Mouse (Mus musculus): Measurements from ENCODE around the gene Chga. TPM values are rescaled to one million over a fixed set of nuclear protein-coding genes. Genes with fewer than 3 reads are reported as not detected.

Gene Chga
- polyA plus RNA-seq, 1 experiment from 2014 or later, result 0.88 TPM

- H3K4me3 ChIP-seq (ENCODE audit: low read depth, low read length), result no peak overlapping the region
- H3K36me3 ChIP-seq (ENCODE audit: control insufficient read depth, insufficient read depth, low read length), result no peaks in the 10 kb centered on the region
- H3K4me2 ChIP-seq, result no peak overlapping the region
- ATAC-seq (replicated peaks; ENCODE audit: low FRiP score) (no peak), DNase-seq (ENCODE audit: low spot score) (no peak)
- no peaks in the 10 kb centered on the region for H3K9me3 ChIP-seq (ENCODE audit: control insufficient read depth, low read length)
- H3K27me3 ChIP-seq (replicated peaks; ENCODE audit: control insufficient read depth, insufficient read depth, low read length), result no peaks in the 10 kb centered on the region
- 85% methylated on average over 8 of the region's 8 CpGs for WGBS
- no peak overlapping the region for H3K27ac ChIP-seq (ENCODE audit: low read depth, low read length)
- H3K4me1 ChIP-seq (replicated peaks; ENCODE audit: control insufficient read depth, insufficient read depth, low read length), result no peaks in the 10 kb centered on the region
- H3K9ac ChIP-seq (ENCODE audit: low read depth, low read length), result no peak overlapping the region
Measured at GRCm38 (mm10) chr12:102610927-102611326, 56.2 kb downstream of the Chga start.

DNA sequence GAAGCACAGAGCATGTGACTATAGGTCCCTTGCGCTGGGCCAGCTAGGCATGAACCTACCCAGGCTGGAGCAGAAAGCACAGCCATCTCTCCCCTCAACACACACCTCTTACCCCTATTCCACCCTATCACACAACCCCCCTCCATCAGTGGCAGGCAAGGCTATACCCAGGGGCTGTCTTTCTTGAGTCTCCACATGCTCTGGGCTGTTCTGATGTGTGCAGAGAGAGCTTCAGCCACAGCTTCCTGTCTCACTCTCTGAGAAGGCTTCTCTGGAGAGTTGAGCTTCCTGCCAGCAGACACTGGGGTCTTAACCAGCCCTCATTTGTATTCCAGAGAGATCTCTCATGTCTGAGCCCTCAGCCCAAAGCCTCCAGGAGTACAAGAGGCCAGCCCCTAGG lies 57.7 kb downstream of the Chga start:
- H3K9me3 ChIP-seq (ENCODE audit: control insufficient read depth, low read length), result no peaks in the 10 kb centered on the region
- H3K27ac ChIP-seq (ENCODE audit: low read depth, low read length), result no peak overlapping the region
- no peaks in the 10 kb centered on the region for H3K4me1 ChIP-seq (replicated peaks; ENCODE audit: control insufficient read depth, insufficient read depth, low read length)
- H3K4me2 ChIP-seq, result no peak overlapping the region
- H3K9ac ChIP-seq (ENCODE audit: low read depth, low read length), result no peak overlapping the region
- WGBS, result 90% methylated on average over 1 of the region's 1 CpGs
- H3K4me3 ChIP-seq (ENCODE audit: low read depth, low read length), result no peak overlapping the region
- no peaks in the 10 kb centered on the region for H3K36me3 ChIP-seq (ENCODE audit: control insufficient read depth, insufficient read depth, low read length)
- no peaks in the 10 kb centered on the region for H3K27me3 ChIP-seq (replicated peaks; ENCODE audit: control insufficient read depth, insufficient read depth, low read length)
- 0 out of 2 replicates have a peak, but pooled peaks have one; percentile 25 for ATAC-seq (replicated peaks; ENCODE audit: low FRiP score)
- DNase-seq (ENCODE audit: low spot score), result no peak

- Histone ChIP-seq H3K4me1 (replicated peaks; ENCODE audit: control insufficient read depth, insufficient read depth, low read length) (no peaks in the 10 kb centered on the region), H3K4me3 (ENCODE audit: low read depth, low read length) (no peak overlapping the region), H3K36me3 (ENCODE audit: control insufficient read depth, insufficient read depth, low read length) (no peaks in the 10 kb centered on the region), H3K27me3 (replicated peaks; ENCODE audit: control insufficient read depth, insufficient read depth, low read length) (no peaks in the 10 kb centered on the region), H3K9me3 (ENCODE audit: control insufficient read depth, low read length) (no peaks in the 10 kb centered on the region), H3K9ac (ENCODE audit: low read depth, low read length) (no peak overlapping the region), H3K27ac (ENCODE audit: low read depth, low read length) (no peak overlapping the region), H3K4me2 (no peak overlapping the region)
- ATAC-seq (replicated peaks; ENCODE audit: low FRiP score), result no peak
- no peak for DNase-seq (ENCODE audit: low spot score)
- 86% methylated on average over 4 of the region's 4 CpGs for WGBS
Measured at GRCm38 (mm10) chr12:102613411-102613810, 58.6 kb downstream of the Chga start.

Other genes with a start within 250 kb of the Chga start
- 59.5 and 65.8 TPM in 2 replicates for gene Lgmn, start 115.2 kb upstream of the Chga start, polyA plus RNA-seq (2014; fragmentation: Nextera tagmentation; extraction: Ambion mirVana)
- gene Golga5, start 85.8 kb upstream of the Chga start, polyA plus RNA-seq (2014; fragmentation: Nextera tagmentation; extraction: Ambion mirVana), result 24.7 and 27.5 TPM in 2 replicates
- gene Itpk1, start 150.0 kb downstream of the Chga start, polyA plus RNA-seq (2014; fragmentation: Nextera tagmentation; extraction: Ambion mirVana), result 5.8 and 7.3 TPM in 2 replicates
- gene Moap1, start 188.7 kb downstream of the Chga start, polyA plus RNA-seq (2014; fragmentation: Nextera tagmentation; extraction: Ambion mirVana), result 18.3 and 18.4 TPM in 2 replicates
- gene Tmem251, start 188.8 kb downstream of the Chga start, polyA plus RNA-seq (2014; fragmentation: Nextera tagmentation; extraction: Ambion mirVana), result 12.6 and 14.0 TPM in 2 replicates
- gene Gm28051, start 202.8 kb downstream of the Chga start, polyA plus RNA-seq (2014; fragmentation: Nextera tagmentation; extraction: Ambion mirVana), result not detected in 2 replicates
- gene Gon7, start 202.8 kb downstream of the Chga start, polyA plus RNA-seq (2014; fragmentation: Nextera tagmentation; extraction: Ambion mirVana), result 31.0 and 36.8 TPM in 2 replicates
- gene Ubr7, start 203.0 kb downstream of the Chga start, polyA plus RNA-seq (2014; fragmentation: Nextera tagmentation; extraction: Ambion mirVana), result 53.3 and 57.2 TPM in 2 replicates
- 17.5 and 19.1 TPM in 2 replicates for gene Gm20604, start 203.7 kb downstream of the Chga start, polyA plus RNA-seq (2014; fragmentation: Nextera tagmentation; extraction: Ambion mirVana)